Mouse (Mus musculus) myocyte (in vitro differentiated cells): Measurements from ENCODE around the gene Eps8l1.

Source experiments
- POLR2AphosphoS2 ChIP-seq: IDR thresholded peaks from one replicate; pipeline ENCODE4 v1.6.1; 2011; ENCODE audit warnings: low read depth, control low read depth; ENCODE audit not compliant: insufficient read length
- SRF ChIP-seq: IDR thresholded peaks from one replicate; pipeline ENCODE4 v1.6.1; 2011; ENCODE audit warnings: low read depth; ENCODE audit not compliant: control insufficient read depth, insufficient read length

GRCm38 (mm10) chr7:4432026-4432425 lies 28.4 kb upstream of the Eps8l1 start:
- TF ChIP-seq SRF (no peak), POLR2AphosphoS2 (no peak)
